Mouse (Mus musculus) neural tube, embryonic 15.5 days (tissue): ENCODE results near the gene Olfr608. TPM values are rescaled to one million over a fixed set of nuclear protein-coding genes. Genes with fewer than 3 reads are reported as not detected.
"Not testable (repeated sequence)": the region's sequence is repeated elsewhere in the genome, so short reads cannot be mapped to it uniquely, and the experiment has no call there.

Experiments
- ATAC-seq: fragments of 200-750 bp; cut with Nextera tagmentation; 2 replicates; pipeline ENCODE4 v1.8.0; 2017; ENCODE audit warnings: mild to moderate bottlenecking, moderate TSS enrichment, moderate library complexity; ENCODE audit not compliant: low FRiP score
- H3K27ac ChIP-seq: fragments of 300-500 bp; sonication (generic); replicated peaks from 2 replicates; pipeline ENCODE4 v1.5.1; 2015; ENCODE audit warnings: mild to moderate bottlenecking, inconsistent platforms
- H3K27me3 ChIP-seq: fragments of 300-500 bp; sonication (generic); replicated peaks from 2 replicates; pipeline ENCODE4 v1.6.1; 2015; ENCODE audit warnings: inconsistent platforms
- H3K36me3 ChIP-seq: fragments of 300-500 bp; sonication (generic); 2 replicates; pipeline ENCODE4 v1.6.1; 2015; ENCODE audit warnings: inconsistent platforms
- H3K4me1 ChIP-seq: fragments of 300-500 bp; sonication (generic); 2 replicates; pipeline ENCODE4 v1.6.1; 2015; ENCODE audit warnings: inconsistent platforms
- H3K4me2 ChIP-seq: fragments of 300-500 bp; sonication (generic); 2 replicates; pipeline ENCODE4 v1.6.1; 2015; ENCODE audit warnings: inconsistent platforms, mild to moderate bottlenecking, moderate library complexity
- H3K4me3 ChIP-seq: fragments of 300-500 bp; sonication (generic); replicated peaks from 2 replicates; pipeline ENCODE4 v1.5.1; 2015; ENCODE audit warnings: mild to moderate bottlenecking, inconsistent platforms
- H3K9ac ChIP-seq: fragments of 300-500 bp; sonication (generic); replicated peaks from 2 replicates; pipeline ENCODE4 v1.6.1; 2015; ENCODE audit warnings: mild to moderate bottlenecking, inconsistent platforms
- H3K9me3 ChIP-seq: fragments of 300-500 bp; sonication (generic); replicated peaks from 2 replicates; pipeline ENCODE4 v1.6.1; 2016; ENCODE audit warnings: inconsistent platforms
- WGBS: fragments of 180-500 bp; shearing (Covaris S2); methylation state at CpG from one replicate; pipeline ENCODE4 v1.1.7; 2015; ENCODE audit warnings: mixed read lengths; 5-methylcytosine and 5-hydroxymethylcytosine counted together
- polyA plus RNA-seq: library from polyadenylated mRNA; unstranded; fragments of >200 nt; fragmentation: Nextera tagmentation; extraction: Ambion mirVana; gene quantifications from 2 replicates; pipeline ENCODE4 v1.2.1, GENCODE M21; 2015

The Olfr608 gene
- polyA plus RNA-seq, result not detected in 2 replicates

DNA sequence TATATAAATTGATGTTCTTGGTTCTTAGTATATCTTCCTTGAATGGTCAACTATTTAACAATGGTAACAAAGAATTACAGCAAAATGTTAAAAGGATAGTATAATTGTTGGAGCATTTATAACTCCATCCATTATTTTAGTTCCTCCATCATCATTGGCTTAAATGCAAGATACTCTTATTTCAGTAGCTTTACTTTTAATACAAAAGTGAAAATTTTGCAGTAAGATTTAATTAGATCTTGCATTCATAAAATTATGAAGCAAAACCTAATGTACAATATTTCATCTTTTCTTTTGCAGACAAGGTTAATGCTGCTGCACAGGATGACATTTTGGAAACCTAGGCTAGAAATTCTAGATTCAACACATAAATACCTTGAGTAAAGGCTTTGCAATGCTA lies at the start of gene Olfr608:
Gene Olfr608, plus strand, starts transcription at position 301 of the 400 bp plus-strand sequence.
- Histone ChIP-seq H3K27me3 (no peaks in the 10 kb centered on the region), H3K36me3 (no peaks in the 10 kb centered on the region)
- no peak for ATAC-seq

DNA sequence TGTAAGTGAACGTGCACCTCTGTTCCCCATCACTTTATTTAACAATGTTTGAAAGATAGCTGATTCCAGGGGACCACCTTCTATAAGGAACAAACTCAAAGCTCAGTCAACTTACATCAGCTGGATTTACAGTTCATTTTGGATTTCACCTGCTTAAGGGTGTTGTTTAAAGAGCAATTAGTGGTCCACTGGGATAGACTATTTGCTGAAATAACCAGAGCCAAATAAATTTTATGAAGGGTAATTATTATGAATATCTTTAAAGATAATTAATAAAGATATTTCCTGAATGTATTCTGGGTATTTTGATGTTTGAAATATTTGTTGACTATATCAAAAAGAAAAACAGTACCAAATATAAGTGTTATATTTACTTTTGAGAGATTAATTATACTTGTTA lies 24.3 kb upstream of the Olfr608 start, which contains the start of gene Olfr605:
Gene Olfr605, minus strand, starts transcription at position 101 of the 400 bp plus-strand sequence.
- no peak within 1 kb of the TSS for H3K4me2 ChIP-seq
- no peaks in the 10 kb centered on the region for H3K36me3 ChIP-seq
- ATAC-seq, result no peak
- H3K9me3 ChIP-seq, result no peaks in the 10 kb centered on the region
- H3K4me1 ChIP-seq, result no peaks in the 10 kb centered on the region
- 84% methylated on average over 1 of the region's 1 CpGs for WGBS
- H3K27ac ChIP-seq, result no peak within 1 kb of the TSS
- no peaks in the 10 kb centered on the region for H3K27me3 ChIP-seq
- H3K4me3 ChIP-seq, result no peak within 1 kb of the TSS
- H3K9ac ChIP-seq, result no peak within 1 kb of the TSS

More for the DNA sequence above, at the start of gene Olfr608:
- Histone ChIP-seq H3K9ac (no peak within 1 kb of the TSS), H3K4me3 (no peak within 1 kb of the TSS), H3K27ac (no peak within 1 kb of the TSS), H3K9me3 (no peaks in the 10 kb centered on the region), H3K4me2 (no peak within 1 kb of the TSS), H3K4me1 (no peaks in the 10 kb centered on the region)

DNA sequence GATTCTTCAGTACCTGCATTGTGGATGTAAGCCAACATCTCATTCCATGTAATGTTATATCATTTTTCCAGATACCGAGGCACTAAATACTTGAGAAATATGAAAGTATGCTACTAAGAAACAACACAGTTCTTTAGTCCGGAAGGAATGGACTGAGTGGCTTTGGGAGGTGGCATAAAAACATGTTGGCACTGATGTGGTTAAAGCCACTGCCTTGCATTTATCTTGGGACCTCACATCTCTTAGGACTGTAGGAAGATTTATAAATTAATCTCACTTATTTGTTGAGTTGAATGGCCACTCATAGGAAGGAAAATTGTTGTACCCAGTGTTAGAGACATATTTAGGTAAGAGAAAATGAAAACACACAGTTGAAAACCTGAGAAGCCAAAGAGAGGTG lies 20.9 kb upstream of the Olfr608 start, which contains the start of gene Olfr606:
Gene Olfr606, plus strand, starts transcription at position 301 of the 400 bp plus-strand sequence.
- Histone ChIP-seq H3K4me3 (no peak within 1 kb of the TSS), H3K9me3 (no peaks in the 10 kb centered on the region), H3K4me2 (no peak within 1 kb of the TSS), H3K4me1 (no peaks in the 10 kb centered on the region), H3K27ac (no peak within 1 kb of the TSS), H3K27me3 (no peaks in the 10 kb centered on the region), H3K9ac (no peak within 1 kb of the TSS), H3K36me3 (no peaks in the 10 kb centered on the region)
- WGBS, result 94% methylated on average over 2 of the region's 2 CpGs
- no peak for ATAC-seq

DNA sequence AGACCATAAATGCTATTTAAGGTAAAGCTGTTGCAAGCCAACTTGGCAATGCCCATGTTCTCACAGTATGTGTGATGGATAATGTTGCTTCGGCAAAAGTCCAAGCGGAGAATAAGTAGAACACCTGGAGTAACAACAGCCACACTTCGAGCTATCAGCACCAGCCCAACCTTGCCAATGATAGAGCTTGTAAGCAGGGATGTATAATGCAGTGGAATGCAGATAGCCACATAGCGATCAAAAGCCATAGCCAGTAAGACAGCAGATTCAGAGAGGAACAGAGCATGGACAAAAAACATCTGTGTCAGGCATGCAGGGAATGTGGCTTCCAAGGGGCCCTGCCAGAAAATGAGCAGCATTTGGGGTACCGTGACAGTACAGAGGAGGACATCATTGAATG lies 9.1 kb upstream of the Olfr608 start:
- no peaks in the 10 kb centered on the region for H3K4me1 ChIP-seq
- H3K36me3 ChIP-seq, result no peaks in the 10 kb centered on the region
- ATAC-seq, result no peak
- no peaks in the 10 kb centered on the region for H3K9me3 ChIP-seq
- no peaks in the 10 kb centered on the region for H3K27me3 ChIP-seq
- 93% methylated on average over 5 of the region's 5 CpGs for WGBS
- H3K9ac ChIP-seq, result no peak overlapping the region
- H3K27ac ChIP-seq, result no peak overlapping the region
- no peak overlapping the region for H3K4me3 ChIP-seq
- H3K4me2 ChIP-seq, result no peak overlapping the region

DNA sequence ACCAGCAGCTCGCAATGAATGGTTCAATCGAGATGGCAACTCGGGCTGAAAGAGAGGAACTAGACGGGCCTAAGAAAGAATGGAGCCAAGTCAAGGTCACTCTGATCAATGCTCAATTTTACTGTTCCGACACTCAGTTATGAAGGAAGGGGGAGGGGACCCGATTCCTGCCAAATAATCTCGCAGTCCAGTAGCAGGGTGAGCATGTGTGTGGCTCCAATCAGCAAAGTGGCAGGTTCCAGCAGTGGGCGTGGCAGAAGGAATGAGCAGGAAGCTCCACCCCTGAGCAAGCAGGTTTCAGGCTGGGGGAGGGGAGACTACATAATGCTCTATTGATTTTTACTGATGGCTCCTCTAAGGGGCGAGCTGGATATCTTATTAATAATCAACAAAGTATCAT lies 7.4 kb downstream of the Olfr608 start:
- not testable (repeated sequence) for H3K36me3 ChIP-seq, H3K9ac ChIP-seq, H3K27me3 ChIP-seq, H3K4me3 ChIP-seq, ATAC-seq, H3K27ac ChIP-seq, H3K9me3 ChIP-seq, H3K4me2 ChIP-seq, H3K4me1 ChIP-seq
- WGBS, result 84% methylated on average over 9 of the region's 9 CpGs

DNA sequence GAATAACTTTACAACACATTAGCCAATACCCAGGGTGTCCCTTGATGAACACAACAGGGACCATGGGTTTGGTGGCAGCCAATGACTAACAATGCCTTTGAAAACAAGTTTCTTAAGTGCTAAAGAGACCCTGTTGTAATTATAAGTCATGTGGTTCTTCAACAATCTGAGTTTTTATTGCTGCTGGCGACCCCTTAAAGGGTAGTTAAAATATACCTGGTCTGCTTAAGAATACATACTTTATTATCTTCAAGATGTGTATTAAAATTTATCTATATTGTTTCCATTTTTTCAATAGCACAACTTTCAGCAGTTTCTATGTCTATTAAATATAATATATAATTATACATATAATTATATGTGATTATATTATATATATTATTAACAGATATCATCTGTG lies 28.3 kb downstream of the Olfr608 start, which contains the start of gene Olfr609:
Gene Olfr609, minus strand, starts transcription at position 101 of the 400 bp plus-strand sequence.
- ATAC-seq, result no peak
- no peak within 1 kb of the TSS for H3K4me3 ChIP-seq
- no peak within 1 kb of the TSS for H3K27ac ChIP-seq
- 65% methylated on average over 1 of the region's 1 CpGs for WGBS
- H3K4me1 ChIP-seq, result no peaks in the 10 kb centered on the region
- H3K36me3 ChIP-seq, result no peaks in the 10 kb centered on the region
- H3K27me3 ChIP-seq, result no peaks in the 10 kb centered on the region
- no peaks in the 10 kb centered on the region for H3K9me3 ChIP-seq
- no peak within 1 kb of the TSS for H3K4me2 ChIP-seq
- H3K9ac ChIP-seq, result no peak within 1 kb of the TSS

DNA sequence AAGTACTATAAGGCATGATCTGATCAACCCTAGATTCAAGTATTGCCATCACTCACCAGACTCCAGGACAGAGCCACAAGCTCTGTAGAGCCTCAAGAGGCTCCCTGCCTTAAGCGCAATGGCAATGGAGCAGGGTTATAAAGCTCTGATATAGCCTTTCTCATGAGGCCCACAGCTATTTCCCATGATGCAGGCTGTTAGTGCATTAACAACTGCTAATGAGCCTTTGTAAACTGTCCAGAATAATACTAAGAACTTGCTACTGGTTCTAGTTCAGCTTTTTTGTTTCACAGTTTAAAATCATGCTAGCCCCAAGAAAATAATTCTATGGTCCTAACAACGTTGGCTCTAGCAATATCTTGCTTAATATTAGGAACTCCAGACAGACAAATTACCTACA lies 42.3 kb downstream of the Olfr608 start, which contains the start of gene Olfr610:
Gene Olfr610, minus strand, starts transcription at position 101 of the 400 bp plus-strand sequence.
- Histone ChIP-seq H3K9ac (no peak within 1 kb of the TSS), H3K36me3 (no peaks in the 10 kb centered on the region), H3K27ac (no peak within 1 kb of the TSS), H3K4me3 (no peak within 1 kb of the TSS), H3K4me1 (no peaks in the 10 kb centered on the region), H3K9me3 (no peaks in the 10 kb centered on the region), H3K4me2 (no peak within 1 kb of the TSS), H3K27me3 (no peaks in the 10 kb centered on the region)
- no peak for ATAC-seq
- WGBS, result 82% methylated on average over 2 of the region's 2 CpGs

DNA sequence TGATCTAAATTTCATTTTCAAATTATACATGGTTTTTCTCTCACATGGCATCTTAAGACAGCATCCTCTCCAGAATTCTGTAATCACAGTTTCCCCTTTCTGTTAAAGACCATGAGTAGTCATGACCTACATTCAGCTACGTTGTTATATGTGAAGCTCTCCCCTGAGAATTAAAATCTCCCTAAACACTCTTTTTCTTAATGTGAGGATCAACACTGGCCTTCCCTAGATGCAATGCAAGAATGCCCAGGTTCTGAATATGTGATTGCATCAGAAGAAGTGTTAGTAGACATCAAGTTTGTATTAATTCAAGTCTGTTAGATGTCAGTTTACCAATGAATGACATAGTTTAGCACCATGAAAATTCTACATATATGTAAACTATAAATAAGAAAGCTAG lies 51.1 kb downstream of the Olfr608 start, which contains the start of gene Olfr611:
Gene Olfr611, minus strand, starts transcription at position 101 of the 400 bp plus-strand sequence.
- not testable (repeated sequence) for ATAC-seq, H3K27me3 ChIP-seq, H3K4me2 ChIP-seq, H3K9ac ChIP-seq, H3K27ac ChIP-seq, H3K9me3 ChIP-seq, H3K4me3 ChIP-seq, H3K4me1 ChIP-seq, H3K36me3 ChIP-seq
- 68% methylated on average over 1 of the region's 1 CpGs for WGBS

Other genes starting within 250 kb of the Olfr608 start
- gene Usp17ld, start 217.4 kb upstream of the Olfr608 start, polyA plus RNA-seq, result not detected in 2 replicates
- not detected in 2 replicates for gene Olfr596, start 164.2 kb upstream of the Olfr608 start, polyA plus RNA-seq
- not detected in 2 replicates for gene Olfr597, start 153.6 kb upstream of the Olfr608 start, polyA plus RNA-seq
- not detected in 2 replicates for gene Olfr598, start 146.3 kb upstream of the Olfr608 start, polyA plus RNA-seq
- not detected in 2 replicates for gene Olfr599, start 134.0 kb upstream of the Olfr608 start, polyA plus RNA-seq
- gene Olfr600, start 120.2 kb upstream of the Olfr608 start, polyA plus RNA-seq, result not detected in 2 replicates
- not detected in 2 replicates for gene Olfr601, start 107.2 kb upstream of the Olfr608 start, polyA plus RNA-seq
- gene Olfr603, start 83.7 kb upstream of the Olfr608 start, polyA plus RNA-seq, result not detected in 2 replicates
- gene Usp17lc, start 54.8 kb upstream of the Olfr608 start, polyA plus RNA-seq, result not detected in 2 replicates
- not detected in 2 replicates for gene Olfr605, start 24.4 kb upstream of the Olfr608 start, polyA plus RNA-seq
- gene Olfr606, start 20.8 kb upstream of the Olfr608 start, polyA plus RNA-seq, result not detected in 2 replicates
- not detected in 2 replicates for gene Olfr607, start 5.7 kb upstream of the Olfr608 start, polyA plus RNA-seq
- not detected in 2 replicates for gene Olfr609, start 28.2 kb downstream of the Olfr608 start, polyA plus RNA-seq
- gene Olfr610, start 42.2 kb downstream of the Olfr608 start, polyA plus RNA-seq, result not detected in 2 replicates
- gene Olfr611, start 51.0 kb downstream of the Olfr608 start, polyA plus RNA-seq, result not detected in 2 replicates
- not detected in 2 replicates for gene Olfr612, start 72.8 kb downstream of the Olfr608 start, polyA plus RNA-seq
- not detected in 2 replicates for gene Olfr613, start 78.2 kb downstream of the Olfr608 start, polyA plus RNA-seq
- not detected in 2 replicates for gene Olfr615, start 86.2 kb downstream of the Olfr608 start, polyA plus RNA-seq
- gene Olfr616, start 99.3 kb downstream of the Olfr608 start, polyA plus RNA-seq, result not detected in 2 replicates
- not detected in 2 replicates for gene Olfr617, start 103.2 kb downstream of the Olfr608 start, polyA plus RNA-seq
- not detected in 2 replicates for gene Olfr618, start 120.2 kb downstream of the Olfr608 start, polyA plus RNA-seq
- gene Olfr619, start 130.7 kb downstream of the Olfr608 start, polyA plus RNA-seq, result not detected in 2 replicates
- not detected in 2 replicates for gene Olfr620, start 142.7 kb downstream of the Olfr608 start, polyA plus RNA-seq
- gene Olfr622, start 172.8 kb downstream of the Olfr608 start, polyA plus RNA-seq, result not detected in 2 replicates
- not detected in 2 replicates for gene Olfr623, start 193.8 kb downstream of the Olfr608 start, polyA plus RNA-seq
- 0.03 TPM in 1 of 2 replicates, not detected in the other for gene Olfr624, start 201.3 kb downstream of the Olfr608 start, polyA plus RNA-seq
- gene Olfr625-ps1, start 212.8 kb downstream of the Olfr608 start, polyA plus RNA-seq, result not detected in 2 replicates
- gene Olfr243, start 244.8 kb downstream of the Olfr608 start, polyA plus RNA-seq, result not detected in 2 replicates